Mouse (Mus musculus) kidney, postnatal 36 days (tissue): ENCODE results near the gene Cldn34b4.

Experiments
- DNase-seq, 2 experiments: peaks; one replicate each; pipeline ENCODE4 v3.0.0; 2021 to 2022; ENCODE audit warnings: mixed read lengths in 2 of 2

Cldn34b4 gene

GRCm38 (mm10) chrX:76393050-76393449 lies at the start of gene Cldn34b4:
Gene Cldn34b4, plus strand, starts transcription at chrX:76393350.
- DNase-seq, result no peak
